Mouse (Mus musculus): Measurements from ENCODE around the gene Lrrc7. TPM values are rescaled to one million over a fixed set of nuclear protein-coding genes. Genes with fewer than 3 reads are reported as not detected.
A peak's percentile ranks its signal among the peaks of the same experiment; 100 is the strongest.

The Lrrc7 gene
- polyA plus RNA-seq, 1 experiment from 2014 or later, result 0.03 TPM

- ChIA-PET CTCF (no interaction called here), POLR2A (no interaction called here)
- ATAC-seq, result no peak
- no peak for TF ChIP-seq CTCF (IDR thresholded peaks at IDR 0.05)
- no peaks in the 10 kb centered on the region for H3K27me3 ChIP-seq
- in situ Hi-C loops (cut with MboI; ENCODE audit: low pct_unique_long_range_greater_than_20kb), result no loop called here
- no peak for DNase-seq (ENCODE audit: low read depth, low spot score)
These were observed 192.9 kb downstream of the Lrrc7 start for GRCm38 (mm10) chr3:158369169-158369568.

- in situ Hi-C loops (cut with MboI; ENCODE audit: low pct_unique_long_range_greater_than_20kb), result no loop called here
- TF ChIP-seq CTCF (IDR thresholded peaks at IDR 0.05), result no peak
- no peaks in the 10 kb centered on the region for H3K27me3 ChIP-seq
- POLR2A ChIA-PET, result interaction anchor here (0.6 kb wide), 1 partner anchor 95 kb away, joined by 3 read pairs; no protein-coding TSS in a partner anchor
- DNase-seq (ENCODE audit: low read depth, low spot score), result no peak
- CTCF ChIA-PET, result interaction anchor here (1.0 to 2.5 kb wide), 4 partner anchors 9 to 201 kb away, joined by 3 to 8 read pairs (median 3); no protein-coding TSS in a partner anchor
- no peak for ATAC-seq
These were observed 196.2 kb downstream of the Lrrc7 start for GRCm38 (mm10) chr3:158365801-158366200.

GRCm38 (mm10) chr3:158362091-158362490 lies 199.9 kb downstream of the Lrrc7 start:
- in situ Hi-C loops (cut with MboI; ENCODE audit: low pct_unique_long_range_greater_than_20kb), result no loop called here
- TF ChIP-seq CTCF (IDR thresholded peaks at IDR 0.05), result no peak
- ChIA-PET POLR2A (no interaction called here), CTCF (interaction anchor here (1.4 kb wide), 1 partner anchor 9 kb away, joined by 3 read pairs; no protein-coding TSS in a partner anchor)
- DNase-seq (ENCODE audit: low read depth, low spot score) (no peak), ATAC-seq (no peak)
- H3K27me3 ChIP-seq, result no peaks in the 10 kb centered on the region

- DNase-seq (ENCODE audit: low read depth, low spot score), result no peak
- no peaks in the 10 kb centered on the region for H3K27me3 ChIP-seq
- POLR2A ChIA-PET, result no interaction called here
- in situ Hi-C loops (cut with MboI; ENCODE audit: low pct_unique_long_range_greater_than_20kb), result no loop called here
- no peak for TF ChIP-seq CTCF (IDR thresholded peaks at IDR 0.05)
- ATAC-seq, result no peak
- CTCF ChIA-PET, result interaction anchor here (2.9 kb wide), 1 partner anchor 10 kb away, joined by 8 read pairs; no protein-coding TSS in a partner anchor
These were observed 205.3 kb downstream of the Lrrc7 start for GRCm38 (mm10) chr3:158356706-158357105.

- in situ Hi-C loops (cut with MboI; ENCODE audit: low pct_unique_long_range_greater_than_20kb), result no loop called here
- TF ChIP-seq CTCF (IDR thresholded peaks at IDR 0.05), result no peak
- DNase-seq (ENCODE audit: low read depth, low spot score) (no peak), ATAC-seq (no peak)
- CTCF ChIA-PET, result interaction anchor here (2.9 kb wide), 1 partner anchor 10 kb away, joined by 8 read pairs; no protein-coding TSS in a partner anchor
- H3K27me3 ChIP-seq, result no peaks in the 10 kb centered on the region
- POLR2A ChIA-PET, result no interaction called here
These were observed 205.8 kb downstream of the Lrrc7 start for GRCm38 (mm10) chr3:158356194-158356593.

GRCm38 (mm10) chr3:158340808-158341207 lies 221.2 kb downstream of the Lrrc7 start:
- no peak for ATAC-seq

GRCm38 (mm10) chr3:158330085-158330484 lies 231.9 kb downstream of the Lrrc7 start:
- ATAC-seq (no peak), DNase-seq (ENCODE audit: low read depth, low spot score) (no peak)
- TF ChIP-seq CTCF (IDR thresholded peaks at IDR 0.05), result no peak
- CTCF ChIA-PET, result no interaction called here
- in situ Hi-C loops (cut with MboI; ENCODE audit: low pct_unique_long_range_greater_than_20kb), result no loop called here
- POLR2A ChIA-PET, result no interaction called here
- H3K27me3 ChIP-seq, result no peaks in the 10 kb centered on the region

More at GRCm38 (mm10) chr3:158340808-158341207, 221.2 kb downstream of the Lrrc7 start:
- in situ Hi-C loops (cut with MboI; ENCODE audit: low pct_unique_long_range_greater_than_20kb), result no loop called here
- DNase-seq (ENCODE audit: low read depth, low spot score), result no peak
- ChIA-PET CTCF (no interaction called here), POLR2A (no interaction called here)
- no peaks in the 10 kb centered on the region for H3K27me3 ChIP-seq
- TF ChIP-seq CTCF (IDR thresholded peaks at IDR 0.05), result no peak

- ChIA-PET POLR2A (no interaction called here), CTCF (interaction anchor here (1.5 to 2.4 kb wide), 2 partner anchors 10 to 11 kb away, joined by 5 to 8 read pairs; no protein-coding TSS in a partner anchor)
- TF ChIP-seq CTCF (IDR thresholded peaks at IDR 0.05), result no peak
- no peaks in the 10 kb centered on the region for H3K27me3 ChIP-seq
- no peak for ATAC-seq
- DNase-seq (ENCODE audit: low read depth, low spot score), result no peak
- in situ Hi-C loops (cut with MboI; ENCODE audit: low pct_unique_long_range_greater_than_20kb), result no loop called here
These were observed 251.6 kb downstream of the Lrrc7 start for GRCm38 (mm10) chr3:158310391-158310790.

- POLR2A ChIA-PET, result no interaction called here
- DNase-seq (ENCODE audit: low read depth, low spot score), result no peak
- ATAC-seq, result no peak
- CTCF ChIA-PET, result no interaction called here
- in situ Hi-C loops (cut with MboI; ENCODE audit: low pct_unique_long_range_greater_than_20kb), result no loop called here
- no peaks in the 10 kb centered on the region for H3K27me3 ChIP-seq
- no peak for TF ChIP-seq CTCF (IDR thresholded peaks at IDR 0.05)
These were observed 254.6 kb downstream of the Lrrc7 start for GRCm38 (mm10) chr3:158307415-158307814.

GRCm38 (mm10) chr3:158298732-158299131 lies 263.3 kb downstream of the Lrrc7 start:
- ATAC-seq (peak; percentile 60), DNase-seq (ENCODE audit: low read depth, low spot score) (peak; percentile 10)
- no peak for TF ChIP-seq CTCF (IDR thresholded peaks at IDR 0.05)
- ChIA-PET CTCF (interaction anchor here (1.6 kb wide), 1 partner anchor 17 kb away, joined by 3 read pairs; no protein-coding TSS in a partner anchor), POLR2A (interaction anchor here (0.6 kb wide), 1 partner anchor 125 kb away, joined by 3 read pairs; no protein-coding TSS in a partner anchor)
- in situ Hi-C loops (cut with MboI; ENCODE audit: low pct_unique_long_range_greater_than_20kb), result no loop called here
- no peaks in the 10 kb centered on the region for H3K27me3 ChIP-seq

GRCm38 (mm10) chr3:158295041-158295440 lies 267.0 kb downstream of the Lrrc7 start:
- H3K27me3 ChIP-seq, result no peaks in the 10 kb centered on the region
- ChIA-PET POLR2A (no interaction called here), CTCF (interaction anchor here (1.0 to 1.8 kb wide), 3 partner anchors 8 to 85 kb away, joined by 3 to 4 read pairs (median 4); no protein-coding TSS in a partner anchor)
- in situ Hi-C loops (cut with MboI; ENCODE audit: low pct_unique_long_range_greater_than_20kb), result no loop called here
- no peak for DNase-seq (ENCODE audit: low read depth, low spot score)
- no peak for TF ChIP-seq CTCF (IDR thresholded peaks at IDR 0.05)
- no peak for ATAC-seq

GRCm38 (mm10) chr3:158284431-158284830 lies 277.6 kb downstream of the Lrrc7 start:
- no peak for TF ChIP-seq CTCF (IDR thresholded peaks at IDR 0.05)
- in situ Hi-C loops (cut with MboI; ENCODE audit: low pct_unique_long_range_greater_than_20kb), result no loop called here
- CTCF ChIA-PET, result interaction anchor here (0.7 to 1.8 kb wide), 6 partner anchors 10 to 988 kb away, joined by 3 to 5 read pairs (median 4); no protein-coding TSS in a partner anchor
- ATAC-seq, result no peak
- POLR2A ChIA-PET, result no interaction called here
- no peak for DNase-seq (ENCODE audit: low read depth, low spot score)
- H3K27me3 ChIP-seq, result no peaks in the 10 kb centered on the region
